Mouse (Mus musculus) heart, embryonic 11.5 days (tissue): ENCODE results near the gene Gm15093. TPM values are rescaled to one million over a fixed set of nuclear protein-coding genes. Genes with fewer than 3 reads are reported as not detected.
"Not testable (repeated sequence)": the region's sequence is repeated elsewhere in the genome, so short reads cannot be mapped to it uniquely, and the experiment has no call there.

Experiments used
- ATAC-seq: fragments of 200-750 bp; cut with Nextera tagmentation; replicated peaks from 2 replicates; pipeline ENCODE4 v1.8.0; 2017; ENCODE audit warnings: moderate library complexity; ENCODE audit not compliant: insufficient number of reproducible peaks, low FRiP score, low TSS enrichment
- H3K27ac ChIP-seq: fragments of 300-500 bp; sonication (generic); 2 replicates; pipeline ENCODE4 v1.5.1; 2014; ENCODE audit warnings: mild to moderate bottlenecking, low read depth, low read length
- H3K27me3 ChIP-seq: fragments of 300-500 bp; sonication (generic); 2 replicates; pipeline ENCODE4 v1.6.1; 2014; ENCODE audit warnings: mild to moderate bottlenecking, low read length, mixed read lengths; ENCODE audit not compliant: control insufficient read depth, insufficient read depth
- H3K36me3 ChIP-seq: fragments of 300-500 bp; sonication (generic); 2 replicates; pipeline ENCODE4 v1.6.1; 2014; ENCODE audit warnings: mild to moderate bottlenecking, low read length, moderate library complexity, mixed read lengths; ENCODE audit not compliant: control insufficient read depth, insufficient read depth
- H3K4me1 ChIP-seq: fragments of 300-500 bp; sonication (generic); 2 replicates; pipeline ENCODE4 v1.6.1; 2014; ENCODE audit warnings: low read length; ENCODE audit not compliant: control insufficient read depth, insufficient read depth
- H3K4me2 ChIP-seq: fragments of 300-500 bp; sonication (generic); 2 replicates; pipeline ENCODE4 v1.6.1; 2014; ENCODE audit warnings: mild to moderate bottlenecking, moderate library complexity
- H3K4me3 ChIP-seq: fragments of 300-500 bp; sonication (generic); 2 replicates; pipeline ENCODE4 v1.5.1; 2014; ENCODE audit warnings: low read depth, low read length
- H3K9ac ChIP-seq: fragments of 300-500 bp; sonication (generic); 2 replicates; pipeline ENCODE4 v1.6.1; 2014; ENCODE audit warnings: mild to moderate bottlenecking, low read depth, low read length, moderate library complexity
- H3K9me3 ChIP-seq: fragments of 300-500 bp; sonication (generic); replicated peaks from 2 replicates; pipeline ENCODE4 v1.6.1; 2016; ENCODE audit warnings: low read length; ENCODE audit not compliant: control insufficient read depth
- WGBS: fragments of 180-500 bp; shearing (Covaris S2); extraction: QIAGEN DNeasy Blood & Tissue Kit; methylation state at CpG from one replicate; pipeline ENCODE4 v1.1.7; 2014; ENCODE audit not compliant: insufficient replicate concordance; 5-methylcytosine and 5-hydroxymethylcytosine counted together
- polyA plus RNA-seq: library from polyadenylated mRNA; unstranded; fragments of >200 nt; fragmentation: Nextera tagmentation; extraction: Ambion mirVana; gene quantifications from 2 replicates; pipeline ENCODE4 v1.2.1, GENCODE M21; 2014

The Gm15093 gene
- polyA plus RNA-seq = not detected in 2 replicates

DNA sequence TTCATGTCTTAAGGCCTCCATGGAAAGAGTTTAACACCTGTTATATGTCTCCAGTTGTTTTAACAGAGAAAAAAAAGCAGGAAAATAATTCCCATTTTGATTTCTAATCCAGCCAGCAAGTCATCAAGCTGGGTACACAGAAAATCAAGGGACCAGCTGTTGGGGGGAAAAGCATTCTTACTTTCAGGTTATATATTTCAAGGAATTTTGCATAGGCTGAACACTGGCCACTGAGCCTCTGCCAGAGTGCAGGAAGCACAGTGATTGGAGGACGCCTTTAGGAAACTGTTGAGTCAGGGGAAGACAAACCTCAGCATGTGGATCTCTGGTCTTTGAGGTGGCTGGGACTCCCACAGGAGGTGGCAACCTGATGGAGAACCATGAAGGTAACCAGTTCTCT, at the start of gene Gm15093:
TSS of gene Gm15093 (plus strand) at position 301 of the 400 bp plus-strand sequence.
- no CpG with 5 or more reads among the region's 1 CpGs for WGBS
- H3K27ac ChIP-seq, H3K36me3 ChIP-seq, H3K4me1 ChIP-seq, H3K9ac ChIP-seq, ATAC-seq, H3K4me2 ChIP-seq, H3K4me3 ChIP-seq, H3K9me3 ChIP-seq, H3K27me3 ChIP-seq: not testable (repeated sequence)

Other genes starting within 250 kb of the Gm15093 start
- gene Ott, start 198.1 kb upstream of the Gm15093 start, polyA plus RNA-seq = not detected in 2 replicates
- not detected in 2 replicates for gene Gm15085, start 175.2 kb downstream of the Gm15093 start, polyA plus RNA-seq